Mouse (Mus musculus) heart, adult 2 months (tissue): ENCODE measurements at regions not wholly inside any gene's neighbourhood (a gene's known extent, or its start where the extent isn't known, plus 50 kb on each side); places are given as distances from the start of the nearest gene placed in this dataset.

Experiments
- CTCF ChIP-seq: fragments of 200-600 bp; IDR thresholded peaks from 2 replicates; pipeline ENCODE4 v1.8.1; 2022; ENCODE audit warnings: antibody characterized with exemption, mild to moderate bottlenecking, moderate library complexity
- EP300 ChIP-seq: fragments of 200-500 bp; IDR thresholded peaks from 2 replicates; pipeline ENCODE4 v1.6.1; 2011; ENCODE audit warnings: low read depth, low read length, control low read depth; ENCODE audit not compliant: insufficient read depth
- POLR2A ChIP-seq: fragments of 200-500 bp; IDR thresholded peaks from 2 replicates; pipeline ENCODE4 v1.6.1; 2011; ENCODE audit warnings: mild to moderate bottlenecking, low read depth, low read length, control low read depth; ENCODE audit not compliant: insufficient read depth

- TF ChIP-seq CTCF, result no peak
- TF ChIP-seq EP300, result no peak
- TF ChIP-seq POLR2A, result no peak
These were observed 599.2 kb downstream of the Tns3 start for GRCm38 (mm10) chr11:8065086-8065485.
